Mouse (Mus musculus) megakaryocyte, adult 5-6 weeks (primary cell): Measurements from ENCODE around the gene Sobp. TPM values are rescaled to one million over a fixed set of nuclear protein-coding genes. Genes with fewer than 3 reads are reported as not detected.

Source experiments
- ATAC-seq: 2 replicates; pipeline ENCODE4 v1.8.0; 2016; ENCODE audit warnings: mild to moderate bottlenecking, inconsistent platforms; ENCODE audit not compliant: poor library complexity, severe bottlenecking
- total RNA-seq, 2 experiments: library from RNA; stranded (forward) in 1 of 2; stranded (reverse) in 1 of 2; fragments of 153-499, 151-499 nt in 1 of 2; fragments of 221-1000, 200-1000 nt in 1 of 2; gene quantifications; 2 replicates each; pipeline versions ENCODE4 v1.2.3 to v1.2.4; 2015 to 2017

Sobp gene
- total RNA-seq, 2 experiments from 2014 or later: not detected

DNA sequence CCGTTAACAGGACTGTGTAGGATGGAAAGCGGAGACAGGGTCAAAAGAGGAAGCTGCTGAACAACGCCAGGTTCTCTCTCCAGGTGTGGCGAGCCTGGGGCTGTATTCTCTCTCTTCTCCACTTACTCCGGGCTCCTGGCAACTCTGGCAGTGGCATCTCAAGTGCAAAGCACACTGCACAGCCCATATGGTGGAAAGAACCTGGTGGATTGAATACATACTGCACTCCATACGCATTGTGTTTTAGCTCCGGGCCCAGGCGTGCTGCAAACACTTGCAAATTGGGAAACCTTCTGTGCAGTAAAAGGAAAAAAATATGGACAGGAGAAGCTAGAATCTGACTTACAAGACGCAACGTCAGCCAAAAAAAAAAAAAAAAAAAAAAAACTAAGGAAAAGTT, 80.9 kb downstream of the Sobp start:
- ATAC-seq: no peak

DNA sequence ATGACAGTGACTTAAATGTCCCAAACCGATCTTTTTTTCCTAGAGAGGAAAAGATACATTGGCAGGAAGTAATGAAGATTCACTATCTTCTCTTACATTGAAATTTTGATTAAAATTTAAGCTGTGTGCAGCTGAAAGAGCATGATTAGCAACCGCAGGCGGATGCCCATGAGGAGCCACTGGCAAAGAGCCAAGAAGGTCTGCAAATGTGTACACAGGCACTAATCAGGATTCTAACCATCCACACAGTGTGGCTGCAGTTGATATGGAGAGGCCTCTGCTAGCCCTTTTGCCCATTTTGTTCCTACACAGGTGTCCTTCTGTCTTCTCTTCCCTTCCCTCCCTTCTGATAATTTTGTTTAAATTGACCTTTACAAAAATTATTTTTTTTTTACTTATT, 84.3 kb downstream of the Sobp start:
- ATAC-seq: no peak

DNA sequence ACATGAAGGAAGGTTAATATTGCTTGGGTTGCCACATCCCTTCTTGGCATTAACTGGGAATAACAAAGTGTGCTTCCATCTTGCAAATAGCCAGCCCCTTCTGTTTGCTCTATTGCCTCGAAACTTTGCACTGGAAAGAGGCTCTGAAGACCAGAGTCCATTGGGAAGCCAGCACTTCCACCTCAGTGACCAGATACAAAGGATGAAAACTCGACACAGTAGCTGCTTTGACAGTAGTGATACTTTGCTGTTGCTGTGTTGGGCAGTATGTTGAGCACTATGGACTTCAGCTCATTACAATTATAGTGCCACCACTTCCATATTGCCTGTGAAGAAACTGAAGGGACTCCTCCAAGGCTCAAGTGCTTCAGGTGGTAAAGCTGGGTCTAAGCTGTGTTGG, 86.9 kb downstream of the Sobp start:
- no peak for ATAC-seq

DNA sequence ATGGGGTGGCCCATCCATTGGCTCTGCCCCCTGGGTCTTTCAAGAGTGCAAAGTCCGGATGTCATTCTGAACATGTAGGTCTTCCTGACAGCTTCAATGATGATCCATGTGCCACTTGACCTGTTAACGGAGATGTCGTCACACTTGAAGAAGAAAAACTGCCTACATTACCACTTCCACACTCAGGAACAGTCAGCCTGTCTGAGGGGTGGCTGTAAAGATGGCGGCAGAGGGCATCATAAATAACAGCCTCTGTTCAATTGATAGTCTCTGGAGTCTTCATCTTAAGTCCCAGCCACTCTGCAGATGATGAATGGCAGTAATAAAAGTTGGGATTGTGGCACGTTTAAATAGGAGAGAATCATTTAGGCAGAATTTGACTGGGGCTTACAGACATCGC, 87.4 kb downstream of the Sobp start:
- ATAC-seq: no peak

DNA sequence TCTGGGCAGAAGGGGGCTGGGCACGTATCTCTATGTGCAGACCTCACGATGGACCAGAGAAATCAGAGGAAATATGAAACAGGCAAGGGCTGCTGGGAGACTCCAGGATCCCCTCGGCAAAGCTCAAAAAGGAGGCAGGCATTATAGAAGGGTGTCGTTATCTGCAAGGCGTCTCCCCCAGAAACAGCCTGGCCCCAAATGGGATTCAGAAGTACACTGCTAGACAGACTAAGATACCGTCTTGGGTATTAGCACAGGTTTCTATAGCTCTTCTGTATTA, 90.3 kb downstream of the Sobp start:
- no peak for ATAC-seq

DNA sequence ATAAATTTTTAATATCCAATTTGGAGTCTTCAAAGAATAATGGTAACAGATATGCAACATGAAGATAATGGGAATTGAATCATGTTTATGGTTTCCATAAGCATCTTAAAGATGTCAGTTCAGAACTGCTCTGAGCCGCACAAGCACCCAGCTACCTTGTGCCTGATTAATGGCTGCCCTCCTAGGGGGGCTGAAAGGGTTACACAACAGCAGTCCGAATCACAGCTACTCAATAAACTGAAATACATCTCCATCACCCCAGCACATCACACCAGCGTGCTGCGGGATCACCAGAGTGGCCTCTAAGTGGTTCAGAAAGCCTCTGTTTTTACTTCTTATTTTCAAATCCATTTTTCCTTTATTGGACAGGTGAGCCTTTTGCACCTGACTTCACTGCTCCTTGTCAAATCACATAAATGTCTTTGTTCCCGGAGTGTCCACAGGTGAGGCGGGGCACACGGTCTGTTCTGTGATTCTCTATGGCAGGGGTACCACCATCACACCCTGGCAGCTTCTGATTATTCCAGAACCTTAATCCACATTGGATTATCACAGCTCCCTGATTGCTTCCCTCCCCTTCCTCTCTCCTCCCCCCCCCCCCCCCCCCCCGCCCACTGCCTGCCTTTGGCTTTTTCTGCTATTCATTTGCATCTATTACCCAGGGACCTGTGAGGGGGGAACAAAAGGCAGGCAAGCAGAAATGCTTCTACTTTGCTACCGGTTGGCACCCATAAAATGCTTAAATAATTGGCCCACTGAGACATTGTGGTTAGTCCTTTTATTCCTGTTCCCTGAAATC, 90.8 kb downstream of the Sobp start:
- no peak for ATAC-seq

DNA sequence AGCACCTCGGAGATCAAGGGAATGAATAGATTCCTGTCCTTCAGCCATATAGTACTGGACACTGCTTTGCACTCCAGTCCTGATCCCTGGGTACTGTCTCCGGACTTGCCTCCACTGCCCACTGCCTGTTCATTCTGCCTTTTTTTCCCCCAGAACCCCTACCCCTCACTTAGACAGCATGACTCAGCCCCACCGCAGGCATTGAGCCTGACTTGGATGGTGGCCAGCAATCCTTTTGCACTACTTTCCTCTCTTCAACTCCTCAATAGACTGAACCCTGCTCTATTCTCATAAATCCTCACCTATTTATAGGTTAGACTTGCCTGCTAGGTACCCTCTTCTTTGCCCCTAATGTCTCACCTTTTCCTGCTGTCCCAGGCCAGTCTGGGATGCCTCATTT, 93.0 kb downstream of the Sobp start:
- no peak for ATAC-seq

DNA sequence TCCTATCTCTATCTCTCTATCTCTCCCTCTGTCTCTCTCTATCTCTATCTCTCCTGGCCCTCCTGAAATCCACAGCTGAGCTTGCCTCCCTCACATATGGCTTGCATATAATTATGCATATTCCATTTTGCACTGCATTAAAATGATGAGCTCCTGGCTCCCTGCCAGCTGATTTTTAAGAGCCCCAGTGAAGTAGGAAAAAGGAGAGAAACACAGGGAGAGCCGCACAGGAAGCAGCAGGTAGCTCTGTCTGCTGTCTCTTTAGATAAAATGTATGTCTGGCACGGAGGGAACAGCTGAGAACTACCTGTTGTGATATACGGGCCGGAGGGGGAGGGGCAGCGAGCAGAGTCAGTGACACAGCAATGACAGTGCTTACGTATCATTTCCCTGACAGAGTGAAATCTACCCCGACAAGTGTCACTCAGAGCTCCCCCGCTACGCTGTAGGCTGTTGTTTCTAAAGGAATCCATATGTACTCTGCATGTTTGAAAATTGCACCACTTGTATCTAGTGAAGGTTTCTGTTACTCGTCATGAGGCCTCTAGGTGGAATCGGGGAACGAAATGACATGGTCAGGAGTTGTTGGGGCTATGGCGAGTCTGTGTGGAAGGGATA, 98.7 kb downstream of the Sobp start:
- ATAC-seq: no peak

DNA sequence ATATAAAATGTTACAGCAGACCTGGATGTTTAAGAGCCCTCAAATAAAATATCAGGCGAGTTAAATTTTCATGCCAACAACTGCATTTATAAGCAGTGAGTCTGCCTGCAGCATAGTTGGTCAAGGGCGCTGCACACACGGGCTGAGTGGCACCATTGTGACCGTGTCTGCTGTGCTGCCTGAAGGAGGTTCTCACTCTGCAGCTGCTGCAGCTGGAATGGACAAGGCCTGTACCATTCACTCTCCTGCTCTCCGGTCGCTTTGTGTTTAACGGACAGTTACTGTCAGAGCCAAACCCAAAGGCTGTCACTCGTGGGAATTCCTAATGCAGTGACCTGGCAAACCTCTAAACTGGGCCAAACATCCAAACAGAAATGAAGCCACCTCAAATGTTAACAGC, 101.0 kb downstream of the Sobp start:
- no peak for ATAC-seq

DNA sequence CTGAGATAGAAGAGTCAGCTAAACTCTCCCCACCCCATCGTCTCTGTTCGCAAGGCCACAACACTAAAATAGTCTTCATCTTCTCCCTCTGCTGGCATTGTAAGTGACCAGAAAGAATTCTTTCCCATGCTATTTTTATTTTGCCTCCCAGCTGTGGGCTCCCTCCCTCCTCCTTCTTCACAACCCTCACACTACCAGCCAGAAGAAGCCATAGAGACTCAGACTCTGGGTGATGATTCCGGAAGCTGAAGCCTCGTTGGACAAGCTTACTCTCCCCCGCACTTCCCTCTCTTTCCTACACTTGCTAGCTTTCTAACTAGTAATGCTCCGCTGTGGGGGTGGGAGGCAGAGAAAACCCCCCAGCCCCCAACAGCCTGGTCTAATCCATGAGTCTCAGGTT, 103.4 kb downstream of the Sobp start:
- ATAC-seq: no peak

DNA sequence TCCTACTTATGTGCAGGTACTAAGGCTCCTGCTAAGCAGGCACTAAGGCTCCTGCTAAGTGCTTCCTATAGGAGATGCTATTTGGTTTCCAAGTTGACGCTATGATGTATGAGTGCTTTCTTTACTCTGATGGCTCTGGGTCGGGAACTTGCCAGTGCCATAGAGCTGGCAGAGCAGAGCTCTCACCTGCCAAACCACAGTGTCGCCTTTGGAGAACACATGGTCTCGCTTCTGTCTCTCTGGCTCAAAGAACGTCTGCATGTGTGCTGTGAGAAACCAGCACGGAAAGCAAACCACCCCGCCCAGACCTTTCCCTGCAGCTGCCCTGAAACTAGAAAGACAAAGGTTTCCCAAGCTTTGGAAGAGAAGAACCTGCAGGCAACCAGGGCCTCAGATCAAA, 109.0 kb downstream of the Sobp start:
- no peak for ATAC-seq

DNA sequence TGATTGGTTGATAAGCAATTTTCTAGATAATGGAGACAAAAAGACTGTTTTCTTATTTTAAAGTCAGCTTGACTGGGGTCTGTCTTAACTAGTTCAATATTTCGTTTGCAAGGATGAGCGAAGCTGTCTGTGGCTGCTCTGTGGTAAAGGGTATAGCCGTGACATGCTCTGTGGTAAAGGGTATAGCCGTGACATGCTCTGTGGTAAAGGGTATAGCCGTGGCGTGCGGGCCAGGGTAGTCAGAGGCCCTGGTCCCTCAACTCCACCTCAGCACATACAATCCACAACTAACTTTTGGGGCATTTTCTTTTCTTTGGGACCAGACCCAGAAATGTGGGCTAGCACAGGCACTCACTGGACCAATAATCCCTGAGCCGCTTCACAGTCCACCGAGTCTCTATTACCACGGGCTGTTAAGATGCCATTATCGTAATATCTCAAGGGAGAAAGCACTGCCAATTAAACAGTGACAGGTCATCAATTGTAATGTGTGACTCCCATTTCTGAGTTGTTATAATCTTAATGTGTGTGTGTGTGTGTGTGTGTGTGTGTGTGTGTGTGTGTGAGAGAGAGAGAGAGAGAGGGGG, 112.7 kb downstream of the Sobp start:
- no peak for ATAC-seq

DNA sequence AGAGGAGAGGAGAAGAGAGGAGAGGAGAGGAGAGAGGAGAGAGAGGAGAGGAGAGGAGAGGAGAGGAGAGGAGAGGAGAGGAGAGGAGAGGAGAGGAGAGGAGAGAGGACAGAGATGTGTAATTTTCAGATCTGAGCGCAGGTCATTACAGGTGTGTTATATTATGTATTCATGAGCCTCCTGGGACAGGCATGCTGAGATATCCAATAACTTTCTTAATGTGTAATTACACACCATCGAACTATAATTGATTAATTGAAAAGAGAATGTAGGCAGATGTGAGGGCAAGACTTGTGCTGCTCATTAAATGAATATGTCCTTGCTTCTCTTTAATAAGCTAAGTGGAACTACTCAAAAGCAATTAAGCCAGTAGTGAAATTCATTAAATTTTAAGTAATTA, 118.9 kb downstream of the Sobp start:
- no peak for ATAC-seq

DNA sequence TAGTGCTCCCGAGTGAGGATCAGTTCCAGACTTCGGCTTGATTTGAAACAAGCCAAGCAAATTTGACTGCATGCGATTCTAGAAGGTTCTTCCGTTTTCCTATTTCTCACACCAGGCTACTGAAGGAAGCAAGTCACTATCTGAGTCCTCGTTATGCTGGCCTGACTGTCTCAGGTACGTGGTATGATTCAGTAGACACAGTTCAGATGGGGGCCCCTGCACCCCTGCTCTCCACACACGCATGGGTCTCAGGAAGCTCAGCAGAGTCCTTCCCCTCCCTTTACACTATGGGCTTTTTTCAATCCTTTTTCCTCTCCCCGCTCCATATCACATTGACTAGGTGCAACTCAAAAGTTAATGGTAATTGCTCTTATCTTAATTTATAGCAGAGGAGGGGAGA, 119.6 kb downstream of the Sobp start:
- ATAC-seq: no peak

DNA sequence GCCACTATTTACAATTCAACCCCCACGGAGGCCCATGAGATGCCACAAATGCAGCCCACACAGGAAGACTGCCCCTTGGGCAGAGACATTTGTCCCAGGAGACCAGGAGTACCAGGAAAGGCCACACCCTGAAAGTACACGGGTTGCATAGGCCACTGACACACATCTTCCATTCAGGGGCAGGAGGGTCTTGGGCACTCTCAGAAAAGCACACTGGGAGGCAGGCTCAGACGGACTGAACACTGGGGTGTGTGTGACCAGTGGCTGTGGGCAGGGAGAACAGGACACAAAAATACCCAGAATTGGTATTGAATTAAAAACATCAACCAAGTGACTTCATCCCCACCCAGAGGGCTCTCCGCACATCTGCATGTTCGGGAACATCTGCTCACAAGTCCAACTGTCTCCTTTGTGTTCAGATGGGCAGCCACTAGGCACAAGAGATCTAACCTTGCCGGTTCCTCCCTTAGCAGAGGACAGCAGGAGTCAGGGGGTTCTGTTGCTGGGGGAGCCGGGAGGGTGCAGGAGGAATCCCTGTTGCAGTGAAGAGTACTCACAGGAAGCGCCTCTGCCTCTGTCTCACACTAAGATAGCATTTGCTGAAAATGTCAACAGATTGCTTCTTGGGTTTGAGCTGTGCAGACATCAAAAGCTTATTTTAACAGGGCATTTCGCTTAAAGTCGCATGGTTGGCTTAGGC, 120.3 kb downstream of the Sobp start:
- no peak for ATAC-seq

DNA sequence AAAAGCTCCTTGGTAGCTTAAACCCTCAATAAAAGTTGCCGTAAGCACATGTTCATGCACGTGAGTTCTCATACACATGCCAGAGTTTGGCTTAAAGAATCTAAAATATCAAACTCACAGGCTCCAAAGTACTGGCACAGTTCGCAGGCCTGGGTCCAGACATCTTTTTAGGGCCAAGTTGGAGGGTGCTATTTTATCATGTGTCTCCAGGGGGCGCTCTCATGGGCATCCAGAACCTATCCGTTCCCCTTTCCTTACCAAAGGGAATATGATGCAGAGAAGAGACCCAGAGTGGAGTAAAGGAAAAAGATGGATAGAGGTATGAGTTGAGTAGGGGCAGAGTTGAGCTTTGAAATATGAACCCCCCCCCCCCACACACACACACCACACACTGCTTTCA, 121.9 kb downstream of the Sobp start:
- ATAC-seq: no peak

DNA sequence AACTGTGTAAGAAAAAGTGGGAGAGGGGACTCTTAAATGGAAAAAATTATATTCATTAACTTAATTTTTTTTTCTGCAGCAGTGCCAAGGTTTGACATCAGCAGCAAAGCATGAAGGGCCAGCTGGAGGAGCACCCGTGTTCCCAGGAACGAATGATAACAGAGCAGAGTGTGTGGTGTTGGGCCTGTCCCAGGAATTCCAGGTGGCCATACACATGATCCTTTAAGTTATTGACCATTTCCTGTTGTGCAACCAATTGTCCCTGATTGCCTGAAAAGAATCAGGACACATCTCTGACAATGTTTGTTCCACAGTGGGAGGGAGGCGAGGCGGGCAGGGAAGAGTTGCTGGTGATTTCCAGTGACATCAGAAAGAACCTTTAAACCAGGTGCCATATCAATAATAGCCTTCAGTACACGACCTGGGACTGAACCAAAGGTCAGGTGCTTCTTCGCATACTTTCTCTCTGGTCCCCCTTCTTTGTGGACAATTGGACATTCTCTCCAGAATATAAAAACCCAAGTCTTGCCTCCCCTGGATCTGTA, 126.5 kb downstream of the Sobp start:
- no peak for ATAC-seq

DNA sequence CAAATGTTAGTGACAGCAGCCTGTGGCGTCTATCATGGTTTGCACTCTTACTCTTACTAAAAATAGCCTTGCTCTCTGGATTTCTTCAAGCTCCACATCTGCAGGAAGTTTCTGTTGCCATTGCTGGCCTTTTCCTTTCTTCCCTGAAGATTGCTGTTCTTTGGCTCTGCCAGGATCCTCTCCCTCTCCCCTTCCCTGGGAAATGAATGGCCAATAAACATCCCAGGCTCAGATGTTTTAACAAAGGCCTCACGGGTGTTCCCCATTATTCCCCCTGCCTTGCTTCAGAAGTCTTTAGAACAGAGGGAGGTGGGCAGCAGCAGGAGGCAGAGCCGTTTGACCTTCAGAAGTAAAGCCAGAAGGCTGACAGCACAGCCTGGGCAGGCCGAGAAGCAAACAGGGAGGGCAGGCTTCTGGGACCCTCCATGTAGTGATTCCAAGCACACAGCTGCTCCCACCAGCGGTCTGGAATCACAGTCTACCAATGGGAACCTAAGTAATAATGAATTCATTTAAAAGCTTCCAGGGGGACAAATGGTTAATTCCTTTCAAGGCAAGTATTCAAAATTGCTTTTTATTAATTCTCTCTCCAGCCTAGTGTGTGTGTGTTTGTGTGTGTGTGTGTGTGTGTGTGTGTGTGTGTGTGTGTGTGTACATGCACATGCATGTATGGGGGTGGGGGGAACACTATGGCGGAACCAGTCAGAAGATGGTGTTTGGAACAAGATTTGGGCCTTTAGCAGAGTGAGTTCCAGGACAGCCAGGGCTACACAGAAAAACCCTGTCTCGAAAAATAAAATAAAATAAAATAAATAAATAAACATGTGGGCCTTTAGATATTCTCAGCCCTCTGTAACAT, 130.8 kb downstream of the Sobp start:
- ATAC-seq: no peak

DNA sequence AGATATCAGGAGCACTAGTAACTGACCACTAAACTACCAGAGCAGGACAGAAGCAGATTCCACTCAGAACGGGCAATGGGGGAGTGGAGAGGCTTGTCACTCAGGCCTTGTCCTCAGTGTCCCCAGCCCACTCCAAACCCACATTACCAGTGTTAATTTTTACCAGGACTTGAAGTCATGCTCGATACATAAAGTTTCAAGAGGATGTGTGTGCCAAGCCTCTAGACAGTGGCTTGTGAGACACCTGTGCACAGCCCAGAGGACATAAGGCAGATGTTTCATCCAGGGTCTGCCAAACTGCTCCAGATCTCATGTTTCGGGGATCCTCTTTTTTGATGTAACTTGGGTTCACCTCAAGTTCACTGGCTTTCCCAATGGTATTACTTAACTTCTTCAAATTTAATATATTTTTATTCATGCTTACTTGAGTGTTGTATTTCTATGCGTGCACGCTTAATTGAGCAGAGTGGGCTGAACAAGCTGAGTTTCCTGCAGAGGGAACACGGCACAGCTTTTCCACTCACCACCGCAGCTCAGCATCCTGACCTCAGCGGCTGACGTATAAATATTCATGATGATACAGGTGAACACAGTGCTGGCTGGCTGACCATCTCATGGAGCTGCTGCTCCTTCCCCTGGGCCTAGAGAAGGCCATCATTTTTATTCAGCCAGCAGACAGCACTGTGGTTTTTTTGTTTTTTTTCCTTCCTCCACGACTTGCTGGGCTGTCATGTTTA, 131.6 kb downstream of the Sobp start:
- ATAC-seq: no peak

DNA sequence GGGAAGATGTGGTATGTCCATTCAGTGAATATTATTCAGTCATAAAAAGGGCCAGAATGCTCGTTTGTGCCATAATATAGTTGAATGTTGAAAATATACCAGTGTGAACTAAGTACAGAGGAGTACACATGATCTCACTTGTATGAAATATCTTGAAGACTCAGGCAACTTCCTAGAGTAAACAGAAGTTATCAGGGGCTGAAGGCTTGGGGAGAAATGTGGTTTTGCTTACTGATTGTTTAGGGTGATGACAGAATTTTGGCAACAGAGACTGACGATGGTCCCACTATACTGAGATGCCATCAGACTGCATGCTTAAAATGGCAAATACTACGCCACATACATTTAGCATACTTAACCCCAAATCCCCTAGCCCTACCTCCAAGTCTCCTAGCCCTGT, 132.5 kb downstream of the Sobp start:
- no peak for ATAC-seq
